Mouse (Mus musculus) forelimb bud, embryonic 11.5 days (tissue): Measurements from ENCODE around the gene Dgcr6.
A peak's percentile ranks its signal among the peaks of the same experiment; 100 is the strongest.

Experiments used
- DNase-seq: peaks from one replicate; pipeline ENCODE4 v3.0.0-alpha.2; 2012; ENCODE audit warnings: low read depth, low spot score

Gene Dgcr6

DNA sequence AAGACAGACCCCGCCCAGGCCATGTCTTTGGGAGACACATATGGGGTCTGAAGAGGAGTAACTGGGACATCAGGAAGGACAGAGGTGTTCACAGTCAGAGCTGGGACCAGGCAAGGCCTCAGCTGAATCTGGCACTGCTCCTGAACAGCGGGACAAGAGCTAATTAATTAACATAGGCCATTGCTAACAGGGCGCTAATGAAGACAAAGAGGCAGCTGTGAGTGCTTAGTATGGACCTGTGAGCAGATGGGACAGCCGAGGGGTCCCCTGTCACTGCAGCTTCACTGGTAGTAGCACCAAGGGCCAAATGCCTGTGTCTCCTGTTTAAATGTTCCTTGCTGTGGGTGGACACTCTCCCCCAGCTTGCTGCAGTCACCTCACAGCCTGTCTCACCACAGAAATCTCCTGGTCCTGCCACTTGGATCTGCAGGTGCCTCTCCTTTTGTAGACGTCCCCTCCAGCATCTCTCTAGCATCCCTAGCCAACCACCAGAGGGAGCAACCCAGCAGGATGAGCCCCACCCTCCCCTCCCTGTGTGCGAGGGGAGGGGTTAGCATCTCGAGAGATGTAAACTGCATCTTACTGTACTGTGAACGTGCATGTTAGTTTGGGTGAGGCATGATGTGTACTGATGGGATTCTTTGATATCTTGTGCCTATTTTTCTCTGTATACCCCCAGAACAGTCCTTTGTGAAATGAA, 66.5 kb downstream of the Dgcr6 start:
- DNase-seq: peak; percentile 70
